Mouse (Mus musculus) G1E (cell line): ENCODE measurements at regions not wholly inside any gene's neighbourhood (a gene's known extent, or its start where the extent isn't known, plus 50 kb on each side); places are given as distances from the start of the nearest gene placed in this dataset.

Source experiments
- ATAC-seq: 2 replicates; pipeline ENCODE4 v1.8.0; 2016; ENCODE audit warnings: mild to moderate bottlenecking; ENCODE audit not compliant: insufficient number of reproducible peaks, poor library complexity, low FRiP score, severe bottlenecking; ENCODE audit errors: extremely low read depth
- DNase-seq: peaks from one replicate; pipeline ENCODE4 v3.0.0; 2012; ENCODE audit warnings: low spot score
- H3K27me3 ChIP-seq: 2 replicates; pipeline ENCODE4 v1.6.1; 2012; ENCODE audit warnings: mild to moderate bottlenecking, low read length, inconsistent platforms; ENCODE audit not compliant: insufficient read depth
- H3K36me3 ChIP-seq: replicated peaks from 2 replicates; pipeline ENCODE3; 2012; ENCODE audit warnings: mild to moderate bottlenecking, inconsistent platforms
- H3K4me1 ChIP-seq: 2 replicates; pipeline ENCODE4 v1.6.1; 2012; ENCODE audit warnings: low read depth, low read length, inconsistent platforms, mixed read lengths; ENCODE audit not compliant: insufficient read depth
- H3K4me3 ChIP-seq: 2 replicates; pipeline ENCODE4 v1.5.1; 2012; ENCODE audit warnings: low read depth, mild to moderate bottlenecking, inconsistent platforms, low read length, moderate library complexity, mixed read lengths
- H3K9me3 ChIP-seq: replicated peaks from 2 replicates; pipeline ENCODE4 v1.6.1; 2012; ENCODE audit warnings: inconsistent platforms
- CTCF ChIP-seq: IDR thresholded peaks from 2 replicates; pipeline ENCODE4 v1.5.1; 2012; ENCODE audit warnings: low read depth, low read length, inconsistent platforms, mixed read lengths
- GATA1 ChIP-seq: IDR thresholded peaks from 2 replicates; pipeline ENCODE4 v1.6.1; 2012; ENCODE audit warnings: borderline replicate concordance, low read length, inconsistent platforms, mixed read lengths
- GATA2 ChIP-seq: IDR thresholded peaks from 2 replicates; pipeline ENCODE4 v1.6.1; 2012; ENCODE audit warnings: low read depth, low read length, inconsistent platforms, borderline replicate concordance
- POLR2AphosphoS5 ChIP-seq: IDR thresholded peaks from 2 replicates; pipeline ENCODE4 v1.6.1; 2012; ENCODE audit warnings: low read depth, low read length, inconsistent platforms; ENCODE audit not compliant: insufficient replicate concordance
- TAL1 ChIP-seq: conservative IDR thresholded peaks from 2 replicates; pipeline ENCODE4 v1.6.1; 2012; ENCODE audit warnings: low read depth, low read length, inconsistent platforms, mixed read lengths

- no peak for DNase-seq
- TF ChIP-seq POLR2AphosphoS5: no peak
- no peak for TF ChIP-seq GATA1
- no peak for TF ChIP-seq TAL1
- TF ChIP-seq GATA2: no peak
- no peak for TF ChIP-seq CTCF
- Histone ChIP-seq H3K27me3 (peaks cover 43% of the 10 kb centered on the region), H3K9me3 (no peaks in the 10 kb centered on the region), H3K36me3 (no peaks in the 10 kb centered on the region), H3K4me3 (no peak overlapping the region), H3K4me1 (no peaks in the 10 kb centered on the region)
- no peak for ATAC-seq
These were observed 1086.4 kb upstream of the 2610301B20Rik start for GRCm38 (mm10) chr4:9787795-9788365.

- DNase-seq (no peak), ATAC-seq (no peak)
- no peaks in the 10 kb centered on the region for H3K4me1 ChIP-seq
- no peaks in the 10 kb centered on the region for H3K36me3 ChIP-seq
- H3K4me3 ChIP-seq: no peak overlapping the region
- TF ChIP-seq GATA1: no peak
- no peak for TF ChIP-seq POLR2AphosphoS5
- TF ChIP-seq CTCF: no peak
- TF ChIP-seq GATA2: no peak
- no peak for TF ChIP-seq TAL1
- H3K9me3 ChIP-seq: no peaks in the 10 kb centered on the region
- H3K27me3 ChIP-seq: peaks cover 39% of the 10 kb centered on the region
These were observed 1083.8 kb upstream of the 2610301B20Rik start for GRCm38 (mm10) chr4:9790478-9790877.
